Mouse (Mus musculus): ENCODE measurements around the gene Trib3. TPM values are rescaled to one million over a fixed set of nuclear protein-coding genes. Genes with fewer than 3 reads are reported as not detected.

The Trib3 gene
- polyA plus RNA-seq, 1 experiment from 2014 or later = 3.6 TPM

- WGBS = 62% methylated on average over 7 of the region's 7 CpGs
- Histone ChIP-seq H3K9ac (replicated peaks) (0 out of 2 replicates have a peak overlapping the region, but pooled peaks have one; percentile 23), H3K36me3 (peaks cover 41% of the 10 kb centered on the region)
Measured at GRCm38 (mm10) chr2:152330858-152331423, 12.9 kb downstream of the Trib3 start.

GRCm38 (mm10) chr2:152327980-152328379 is 15.9 kb downstream of the Trib3 start:
- Histone ChIP-seq H3K9ac (replicated peaks) (no peak overlapping the region), H3K4me2 (no peak overlapping the region), H3K27me3 (no peaks in the 10 kb centered on the region), H3K27ac (no peak overlapping the region), H3K4me3 (replicated peaks) (no peak overlapping the region), H3K4me1 (replicated peaks) (peaks cover 16% of the 10 kb centered on the region), H3K36me3 (peaks cover 71% of the 10 kb centered on the region), H3K9me3 (no peaks in the 10 kb centered on the region)
- 72% methylated on average over 5 of the region's 5 CpGs for WGBS
- ATAC-seq (ENCODE audit: insufficient number of reproducible peaks, insufficient read depth, low FRiP score, low TSS enrichment, low read depth) = no peak

More at GRCm38 (mm10) chr2:152330858-152331423, 12.9 kb downstream of the Trib3 start:
- peak overlapping the region; percentile 76 for H3K4me2 ChIP-seq
- no peak for ATAC-seq (ENCODE audit: insufficient number of reproducible peaks, insufficient read depth, low FRiP score, low TSS enrichment, low read depth)
- no peaks in the 10 kb centered on the region for H3K9me3 ChIP-seq
- peak overlapping the region; percentile 91 for H3K4me3 ChIP-seq (replicated peaks)
- peaks cover 16% of the 10 kb centered on the region for H3K4me1 ChIP-seq (replicated peaks)
- peaks cover 8% of the 10 kb centered on the region; the same call in 1 of the 2 replicates for H3K27me3 ChIP-seq
- no peak overlapping the region for H3K27ac ChIP-seq

DNA sequence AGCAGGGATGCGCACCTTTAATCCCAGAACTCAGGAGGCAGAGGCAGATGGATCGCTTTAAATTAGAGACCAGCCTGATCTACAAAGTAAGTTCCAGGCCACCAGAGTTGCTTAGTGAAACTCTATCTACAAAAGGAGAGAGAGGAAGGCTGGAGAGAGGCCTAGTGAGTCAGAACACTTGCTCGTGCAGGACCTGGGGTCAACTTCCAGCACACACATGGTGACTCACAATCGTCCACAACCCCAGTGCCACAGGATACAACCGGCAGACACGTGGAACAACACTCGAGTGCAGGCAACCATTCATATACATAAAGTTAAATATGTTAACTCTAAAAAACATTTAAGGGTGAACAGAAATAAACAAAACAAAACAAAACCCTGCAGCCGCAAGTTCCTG is 17.2 kb downstream of the Trib3 start:
- H3K36me3 ChIP-seq = peaks cover 84% of the 10 kb centered on the region
- peaks cover 15% of the 10 kb centered on the region for H3K4me1 ChIP-seq (replicated peaks)
- H3K4me2 ChIP-seq = no peak overlapping the region
- H3K4me3 ChIP-seq (replicated peaks) = no peak overlapping the region
- H3K27ac ChIP-seq = no peak overlapping the region
- WGBS = 92% methylated on average over 8 of the region's 8 CpGs
- no peak for ATAC-seq (ENCODE audit: insufficient number of reproducible peaks, insufficient read depth, low FRiP score, low TSS enrichment, low read depth)
- H3K9ac ChIP-seq (replicated peaks) = no peak overlapping the region
- no peaks in the 10 kb centered on the region for H3K9me3 ChIP-seq
- no peaks in the 10 kb centered on the region for H3K27me3 ChIP-seq

- H3K4me2 ChIP-seq = no peak overlapping the region
- H3K9me3 ChIP-seq = no peaks in the 10 kb centered on the region
- ATAC-seq (ENCODE audit: insufficient number of reproducible peaks, insufficient read depth, low FRiP score, low TSS enrichment, low read depth) = no peak
- no peak overlapping the region for H3K27ac ChIP-seq
- H3K4me1 ChIP-seq (replicated peaks) = peaks cover 10% of the 10 kb centered on the region
- no peak overlapping the region for H3K9ac ChIP-seq (replicated peaks)
- H3K27me3 ChIP-seq = no peaks in the 10 kb centered on the region
- H3K36me3 ChIP-seq = peaks cover 89% of the 10 kb centered on the region
- 93% methylated on average over 13 of the region's 13 CpGs for WGBS
- H3K4me3 ChIP-seq (replicated peaks) = no peak overlapping the region
Measured at GRCm38 (mm10) chr2:152326157-152326556, 17.7 kb downstream of the Trib3 start.

GRCm38 (mm10) chr2:152324842-152325241 is 19.0 kb downstream of the Trib3 start:
- H3K9ac ChIP-seq (replicated peaks) = no peak overlapping the region
- no peak overlapping the region for H3K4me2 ChIP-seq
- H3K4me3 ChIP-seq (replicated peaks) = no peak overlapping the region
- ATAC-seq (ENCODE audit: insufficient number of reproducible peaks, insufficient read depth, low FRiP score, low TSS enrichment, low read depth) = no peak
- peaks cover 93% of the 10 kb centered on the region for H3K36me3 ChIP-seq
- no peaks in the 10 kb centered on the region for H3K4me1 ChIP-seq (replicated peaks)
- no peaks in the 10 kb centered on the region for H3K9me3 ChIP-seq
- no peak overlapping the region for H3K27ac ChIP-seq
- no peaks in the 10 kb centered on the region for H3K27me3 ChIP-seq
- 86% methylated on average over 3 of the region's 3 CpGs for WGBS

- no peak overlapping the region for H3K9ac ChIP-seq (replicated peaks)
- no peaks in the 10 kb centered on the region for H3K9me3 ChIP-seq
- H3K4me1 ChIP-seq (replicated peaks) = no peaks in the 10 kb centered on the region
- H3K27me3 ChIP-seq = no peaks in the 10 kb centered on the region
- H3K36me3 ChIP-seq = peaks cover 94% of the 10 kb centered on the region
- no peak overlapping the region for H3K4me3 ChIP-seq (replicated peaks)
- 96% methylated on average over 14 of the region's 14 CpGs for WGBS
- no peak overlapping the region for H3K27ac ChIP-seq
- no peak overlapping the region for H3K4me2 ChIP-seq
- no peak for ATAC-seq (ENCODE audit: insufficient number of reproducible peaks, insufficient read depth, low FRiP score, low TSS enrichment, low read depth)
Measured at GRCm38 (mm10) chr2:152323971-152324370, 19.9 kb downstream of the Trib3 start.

GRCm38 (mm10) chr2:152322198-152322597 is 21.6 kb downstream of the Trib3 start:
- Histone ChIP-seq H3K4me1 (replicated peaks) (no peaks in the 10 kb centered on the region), H3K36me3 (peaks cover 94% of the 10 kb centered on the region), H3K9me3 (no peaks in the 10 kb centered on the region), H3K4me2 (no peak overlapping the region), H3K4me3 (replicated peaks) (no peak overlapping the region), H3K27me3 (no peaks in the 10 kb centered on the region), H3K9ac (replicated peaks) (0 out of 2 replicates have a peak overlapping the region, but pooled peaks have one; percentile 27), H3K27ac (no peak overlapping the region)
- WGBS = 94% methylated on average over 6 of the region's 6 CpGs
- no peak for ATAC-seq (ENCODE audit: insufficient number of reproducible peaks, insufficient read depth, low FRiP score, low TSS enrichment, low read depth)

- no peaks in the 10 kb centered on the region for H3K27me3 ChIP-seq
- no peak overlapping the region for H3K9ac ChIP-seq (replicated peaks)
- no peak overlapping the region for H3K4me2 ChIP-seq
- no peaks in the 10 kb centered on the region for H3K4me1 ChIP-seq (replicated peaks)
- no peaks in the 10 kb centered on the region for H3K9me3 ChIP-seq
- no peak overlapping the region for H3K27ac ChIP-seq
- no peak for ATAC-seq (ENCODE audit: insufficient number of reproducible peaks, insufficient read depth, low FRiP score, low TSS enrichment, low read depth)
- H3K36me3 ChIP-seq = peaks cover 94% of the 10 kb centered on the region
- 86% methylated on average over 5 of the region's 5 CpGs for WGBS
- no peak overlapping the region for H3K4me3 ChIP-seq (replicated peaks)
Measured at GRCm38 (mm10) chr2:152321558-152321957, 22.3 kb downstream of the Trib3 start.

DNA sequence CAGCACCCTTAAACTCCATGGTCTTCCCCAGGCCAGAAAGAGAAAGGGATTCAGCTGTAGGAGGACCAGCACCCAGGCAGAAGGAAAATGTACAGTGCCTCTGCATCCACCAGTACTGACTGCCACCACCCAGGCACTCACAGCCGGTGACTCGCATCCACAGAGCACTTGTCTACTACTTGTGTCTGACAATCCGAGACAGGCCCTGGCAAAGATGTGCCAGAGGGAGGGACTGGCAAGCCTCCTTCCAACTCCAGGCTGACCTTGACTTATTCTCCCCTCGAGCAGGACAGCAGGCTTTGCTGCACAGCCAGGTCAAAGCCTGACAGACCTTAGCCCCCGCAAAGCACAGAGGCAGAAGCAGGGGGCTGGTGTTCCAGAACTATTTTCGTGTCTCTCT is 26.8 kb downstream of the Trib3 start:
- Histone ChIP-seq H3K4me1 (replicated peaks) (no peaks in the 10 kb centered on the region), H3K36me3 (peaks cover 93% of the 10 kb centered on the region), H3K27ac (no peak overlapping the region), H3K4me2 (no peak overlapping the region), H3K4me3 (replicated peaks) (no peak overlapping the region), H3K9me3 (no peaks in the 10 kb centered on the region), H3K27me3 (no peaks in the 10 kb centered on the region), H3K9ac (replicated peaks) (no peak overlapping the region)
- ATAC-seq (ENCODE audit: insufficient number of reproducible peaks, insufficient read depth, low FRiP score, low TSS enrichment, low read depth) = no peak
- 88% methylated on average over 6 of the region's 6 CpGs for WGBS

- H3K4me3 ChIP-seq (replicated peaks) = no peak overlapping the region
- H3K4me2 ChIP-seq = no peak overlapping the region
- H3K36me3 ChIP-seq = peaks cover 98% of the 10 kb centered on the region
- H3K4me1 ChIP-seq (replicated peaks) = no peaks in the 10 kb centered on the region
- no peaks in the 10 kb centered on the region for H3K9me3 ChIP-seq
- H3K27me3 ChIP-seq = no peaks in the 10 kb centered on the region
- no peak overlapping the region for H3K27ac ChIP-seq
- H3K9ac ChIP-seq (replicated peaks) = no peak overlapping the region
- WGBS = 86% methylated on average over 6 of the region's 6 CpGs
- no peak for ATAC-seq (ENCODE audit: insufficient number of reproducible peaks, insufficient read depth, low FRiP score, low TSS enrichment, low read depth)
Measured at GRCm38 (mm10) chr2:152313926-152314325, 29.9 kb downstream of the Trib3 start.

DNA sequence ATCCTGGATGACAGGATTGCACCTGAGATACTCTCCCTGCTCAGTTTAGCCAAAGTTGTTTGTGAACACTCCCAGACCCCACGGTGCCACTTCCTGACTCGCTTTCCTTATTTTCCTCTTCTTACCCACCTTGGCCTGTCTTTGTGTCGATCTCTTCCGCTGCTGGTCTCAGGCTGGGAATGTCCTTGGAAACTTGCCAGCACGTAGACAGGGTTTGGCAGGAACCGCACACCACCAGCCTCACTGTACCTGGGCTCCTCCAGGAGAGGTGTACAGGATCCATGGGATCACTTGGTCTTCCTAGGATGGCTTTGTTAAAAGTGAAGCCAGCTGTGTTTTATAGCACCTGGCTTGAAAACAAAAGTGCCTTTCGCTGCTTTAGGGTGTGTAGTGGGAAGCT is 30.8 kb downstream of the Trib3 start:
- WGBS = 87% methylated on average over 7 of the region's 7 CpGs
- H3K27me3 ChIP-seq = no peaks in the 10 kb centered on the region
- H3K9me3 ChIP-seq = no peaks in the 10 kb centered on the region
- no peak overlapping the region for H3K27ac ChIP-seq
- no peak overlapping the region for H3K4me2 ChIP-seq
- H3K4me1 ChIP-seq (replicated peaks) = no peaks in the 10 kb centered on the region
- no peak for ATAC-seq (ENCODE audit: insufficient number of reproducible peaks, insufficient read depth, low FRiP score, low TSS enrichment, low read depth)
- H3K4me3 ChIP-seq (replicated peaks) = no peak overlapping the region
- peaks cover 98% of the 10 kb centered on the region for H3K36me3 ChIP-seq
- H3K9ac ChIP-seq (replicated peaks) = no peak overlapping the region

DNA sequence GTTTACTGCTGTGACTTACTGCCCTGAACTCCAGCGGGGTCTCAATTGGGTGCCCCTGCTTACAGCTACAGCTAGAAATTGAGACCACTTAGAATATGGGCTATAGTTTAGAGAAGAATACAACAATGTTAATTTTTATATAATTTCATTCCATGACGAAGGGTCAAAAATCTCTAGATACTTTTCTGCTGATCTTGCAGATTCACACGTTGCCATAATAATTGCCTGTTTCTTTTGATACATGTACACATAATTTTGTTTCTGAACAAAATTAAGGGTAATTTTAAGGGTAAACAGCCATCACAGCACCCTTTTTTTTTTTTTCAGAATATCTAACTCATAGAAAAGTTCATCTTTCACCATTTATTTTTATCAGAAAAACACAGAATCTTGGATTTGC is 36.6 kb downstream of the Trib3 start:
- Histone ChIP-seq H3K4me2 (no peak overlapping the region), H3K9me3 (no peaks in the 10 kb centered on the region), H3K4me1 (replicated peaks) (no peaks in the 10 kb centered on the region), H3K4me3 (replicated peaks) (no peak overlapping the region), H3K27me3 (no peaks in the 10 kb centered on the region), H3K36me3 (peaks cover 95% of the 10 kb centered on the region), H3K27ac (no peak overlapping the region), H3K9ac (replicated peaks) (no peak overlapping the region)
- ATAC-seq (ENCODE audit: insufficient number of reproducible peaks, insufficient read depth, low FRiP score, low TSS enrichment, low read depth) = no peak
- 88% methylated on average over 3 of the region's 3 CpGs for WGBS
